Mouse (Mus musculus): ENCODE measurements around the gene Pgf. TPM values are rescaled to one million over a fixed set of nuclear protein-coding genes. Genes with fewer than 3 reads are reported as not detected.

Pgf gene
- polyA plus RNA-seq, 1 experiment from 2014 or later: 8.9 TPM

DNA sequence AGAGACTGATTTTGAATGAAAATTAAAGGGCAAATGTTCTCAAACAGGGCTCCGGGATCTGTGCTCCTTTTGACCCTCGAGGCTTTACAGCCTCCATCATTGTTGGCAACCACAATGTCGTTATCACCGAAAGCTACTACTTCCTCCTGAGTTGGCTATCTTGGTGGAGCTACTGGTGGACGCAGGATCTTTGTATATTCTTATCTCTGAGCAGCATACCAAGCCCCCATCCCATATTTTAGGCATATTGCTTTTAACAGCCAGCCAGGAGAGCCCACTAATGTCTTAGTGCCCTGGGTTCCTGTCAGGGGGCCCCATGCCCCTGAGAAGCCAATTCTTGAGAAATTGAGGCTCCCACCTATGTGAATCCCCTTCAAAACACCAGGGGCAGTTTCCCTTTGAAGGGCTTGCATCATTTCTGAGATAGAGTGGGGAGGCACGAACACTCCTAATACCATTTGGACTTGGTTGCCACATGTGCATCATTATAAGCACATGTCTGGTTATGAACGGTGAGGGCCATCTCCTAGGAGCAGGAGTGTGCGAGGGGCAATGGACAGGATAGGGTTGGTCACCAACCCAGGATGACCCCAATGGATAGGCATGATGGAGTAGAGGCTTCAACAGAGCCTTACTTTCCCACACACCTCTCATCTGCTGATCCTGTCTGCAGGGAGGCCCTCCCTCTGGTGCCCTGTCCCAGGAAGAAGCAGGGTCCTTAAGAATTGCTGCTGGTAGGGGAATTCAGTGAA lies 43.4 kb downstream of the Pgf start:
- ATAC-seq (ENCODE audit: low FRiP score, low read depth): no peak
- Histone ChIP-seq H3K4me2 (no peak overlapping the region), H3K4me1 (replicated peaks) (no peaks in the 10 kb centered on the region), H3K9ac (no peak overlapping the region), H3K9me3 (no peaks in the 10 kb centered on the region), H3K27ac (replicated peaks) (no peak overlapping the region), H3K27me3 (no peaks in the 10 kb centered on the region), H3K4me3 (no peak overlapping the region), H3K36me3 (peaks cover 59% of the 10 kb centered on the region)
- WGBS: 90% methylated on average over 8 of the region's 8 CpGs

DNA sequence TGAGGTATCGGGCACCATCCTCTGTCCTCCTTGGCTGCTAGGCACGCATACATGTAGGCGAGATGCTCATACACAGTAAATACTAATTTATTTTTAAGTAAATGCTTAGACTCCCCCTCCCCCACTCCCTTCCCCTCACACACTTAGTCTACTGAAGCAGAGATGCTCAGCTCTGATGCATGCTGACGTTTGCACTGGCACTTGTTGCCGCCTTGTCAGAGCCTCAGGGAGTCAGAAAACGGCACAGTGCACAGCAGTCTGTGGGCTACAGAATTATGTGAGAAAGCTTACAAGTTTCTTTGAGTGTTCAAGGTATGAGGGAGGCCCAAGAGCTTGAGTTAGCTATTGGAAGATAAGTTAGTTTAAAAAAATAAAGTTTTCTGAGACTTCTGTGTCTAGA lies 46.2 kb downstream of the Pgf start:
- no peak overlapping the region for H3K9ac ChIP-seq
- no peaks in the 10 kb centered on the region for H3K4me1 ChIP-seq (replicated peaks)
- H3K9me3 ChIP-seq: no peaks in the 10 kb centered on the region
- no peaks in the 10 kb centered on the region for H3K27me3 ChIP-seq
- no peak overlapping the region for H3K27ac ChIP-seq (replicated peaks)
- H3K36me3 ChIP-seq: peaks cover 69% of the 10 kb centered on the region
- WGBS: 95% methylated on average over 6 of the region's 6 CpGs
- no peak overlapping the region for H3K4me2 ChIP-seq
- H3K4me3 ChIP-seq: no peak overlapping the region
- ATAC-seq (ENCODE audit: low FRiP score, low read depth): no peak

DNA sequence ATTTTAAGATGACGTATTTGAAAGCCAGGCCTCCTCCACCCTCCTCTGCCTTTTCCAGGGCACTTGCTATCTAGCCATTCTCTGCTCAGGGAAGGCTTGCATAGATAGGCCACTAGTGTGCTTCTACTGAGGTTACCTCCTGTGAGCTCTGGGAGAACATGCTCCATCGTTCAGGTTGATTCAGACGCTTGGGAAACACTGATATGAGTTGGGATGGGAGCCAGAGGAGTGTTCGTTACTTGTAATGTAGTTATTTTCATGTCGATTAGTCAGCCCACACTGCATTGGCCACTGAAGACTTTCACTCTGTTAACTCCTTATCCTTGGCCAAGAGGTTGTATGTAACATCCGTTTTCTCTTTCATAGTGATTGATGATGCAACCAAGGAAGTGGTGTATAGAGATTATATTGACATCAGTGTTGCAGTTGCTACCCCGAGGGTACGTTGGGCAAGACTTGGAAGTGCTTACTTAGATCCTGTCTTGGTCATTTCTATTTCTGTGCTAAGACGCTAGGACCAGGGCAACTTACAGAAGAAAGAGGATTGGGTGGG lies 48.1 kb downstream of the Pgf start:
- peaks cover 73% of the 10 kb centered on the region for H3K36me3 ChIP-seq
- 95% methylated on average over 9 of the region's 9 CpGs for WGBS
- no peak overlapping the region for H3K9ac ChIP-seq
- no peak overlapping the region for H3K4me2 ChIP-seq
- no peak overlapping the region for H3K27ac ChIP-seq (replicated peaks)
- no peaks in the 10 kb centered on the region for H3K9me3 ChIP-seq
- no peak for ATAC-seq (ENCODE audit: low FRiP score, low read depth)
- H3K4me1 ChIP-seq (replicated peaks): no peaks in the 10 kb centered on the region
- no peaks in the 10 kb centered on the region for H3K27me3 ChIP-seq
- no peak overlapping the region for H3K4me3 ChIP-seq

DNA sequence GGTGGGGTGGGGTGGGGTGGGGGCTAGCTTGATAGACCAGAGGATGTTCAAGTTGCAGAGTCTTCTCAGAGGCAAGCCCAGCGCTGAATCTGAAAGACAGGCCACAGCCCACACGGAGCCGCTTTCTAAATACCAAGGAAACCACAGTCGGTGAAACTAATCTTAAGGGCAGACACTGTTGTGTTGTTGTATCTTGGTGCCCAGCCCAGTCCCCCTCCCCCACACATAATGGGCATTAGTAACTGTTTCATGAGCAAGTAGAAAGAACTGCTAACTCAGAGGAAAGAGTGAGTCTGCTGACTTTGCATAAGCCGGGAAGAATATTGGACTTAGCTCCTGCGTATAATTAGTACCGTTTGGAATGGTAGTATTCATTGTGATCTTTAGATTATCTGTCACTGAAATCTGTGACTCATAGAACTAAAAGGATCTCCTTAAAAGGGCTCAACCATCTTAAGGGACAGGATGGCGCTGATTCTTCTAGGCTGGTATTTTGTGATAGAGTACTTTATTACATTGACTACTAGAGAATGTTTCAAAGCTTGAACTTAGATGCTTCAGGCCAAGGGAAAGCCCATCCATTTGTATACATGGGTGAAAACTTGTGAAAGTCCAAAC lies 50.5 kb downstream of the Pgf start:
- 80% methylated on average over 8 of the region's 8 CpGs for WGBS
- no peaks in the 10 kb centered on the region for H3K9me3 ChIP-seq
- ATAC-seq (ENCODE audit: low FRiP score, low read depth): no peak
- H3K9ac ChIP-seq: no peak overlapping the region
- H3K27me3 ChIP-seq: no peaks in the 10 kb centered on the region
- no peaks in the 10 kb centered on the region for H3K4me1 ChIP-seq (replicated peaks)
- H3K27ac ChIP-seq (replicated peaks): no peak overlapping the region
- H3K4me3 ChIP-seq: no peak overlapping the region
- H3K4me2 ChIP-seq: no peak overlapping the region
- H3K36me3 ChIP-seq: peaks cover 74% of the 10 kb centered on the region

DNA sequence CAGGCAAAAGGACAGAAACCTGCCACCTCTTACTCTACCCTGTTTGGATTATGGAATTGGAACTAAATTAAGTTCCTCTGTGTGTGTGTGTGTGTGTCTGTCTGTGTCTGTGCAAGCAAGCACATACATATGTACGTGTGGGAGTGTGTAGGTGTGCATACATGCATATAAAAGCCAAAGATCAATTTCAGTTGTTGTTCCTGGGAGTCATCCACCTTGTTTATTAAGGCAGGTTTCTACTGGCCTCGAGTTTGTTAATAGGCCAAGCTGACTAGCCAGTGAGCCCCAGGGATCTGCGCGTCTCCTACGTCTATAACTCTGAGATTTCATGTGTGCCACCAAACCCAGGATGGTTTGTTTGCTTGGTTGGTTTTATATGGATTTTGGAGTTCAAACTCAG lies 52.8 kb downstream of the Pgf start:
- H3K27ac ChIP-seq (replicated peaks): no peak overlapping the region
- H3K27me3 ChIP-seq: no peaks in the 10 kb centered on the region
- no peaks in the 10 kb centered on the region for H3K4me1 ChIP-seq (replicated peaks)
- ATAC-seq (ENCODE audit: low FRiP score, low read depth): no peak
- H3K36me3 ChIP-seq: peaks cover 67% of the 10 kb centered on the region
- no peak overlapping the region for H3K9ac ChIP-seq
- no peaks in the 10 kb centered on the region for H3K9me3 ChIP-seq
- no peak overlapping the region for H3K4me2 ChIP-seq
- 94% methylated on average over 5 of the region's 5 CpGs for WGBS
- no peak overlapping the region for H3K4me3 ChIP-seq

DNA sequence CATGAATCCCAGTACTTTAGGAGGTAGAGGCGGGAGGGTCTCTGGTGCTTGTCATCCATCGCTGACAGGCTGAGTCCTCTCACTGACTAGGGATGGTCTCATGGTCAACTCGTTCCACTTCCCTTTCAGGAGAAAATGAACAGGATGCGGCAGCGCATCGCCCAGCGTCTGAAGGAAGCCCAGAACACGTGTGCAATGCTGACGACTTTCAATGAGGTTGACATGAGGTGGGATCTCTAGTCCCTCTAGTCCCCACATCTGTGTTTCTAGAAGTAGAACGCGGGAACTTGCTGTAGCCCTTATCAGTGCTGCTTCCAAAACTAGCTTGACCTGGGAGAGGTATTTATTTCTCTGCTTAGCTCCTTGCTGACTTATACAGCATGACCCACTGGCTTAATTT lies 53.9 kb downstream of the Pgf start:
- H3K4me3 ChIP-seq: no peak overlapping the region
- H3K36me3 ChIP-seq: peaks cover 70% of the 10 kb centered on the region
- no peaks in the 10 kb centered on the region for H3K27me3 ChIP-seq
- no peaks in the 10 kb centered on the region for H3K4me1 ChIP-seq (replicated peaks)
- H3K4me2 ChIP-seq: no peak overlapping the region
- H3K9ac ChIP-seq: no peak overlapping the region
- H3K9me3 ChIP-seq: no peaks in the 10 kb centered on the region
- WGBS: 94% methylated on average over 11 of the region's 11 CpGs
- no peak overlapping the region for H3K27ac ChIP-seq (replicated peaks)
- no peak for ATAC-seq (ENCODE audit: low FRiP score, low read depth)

DNA sequence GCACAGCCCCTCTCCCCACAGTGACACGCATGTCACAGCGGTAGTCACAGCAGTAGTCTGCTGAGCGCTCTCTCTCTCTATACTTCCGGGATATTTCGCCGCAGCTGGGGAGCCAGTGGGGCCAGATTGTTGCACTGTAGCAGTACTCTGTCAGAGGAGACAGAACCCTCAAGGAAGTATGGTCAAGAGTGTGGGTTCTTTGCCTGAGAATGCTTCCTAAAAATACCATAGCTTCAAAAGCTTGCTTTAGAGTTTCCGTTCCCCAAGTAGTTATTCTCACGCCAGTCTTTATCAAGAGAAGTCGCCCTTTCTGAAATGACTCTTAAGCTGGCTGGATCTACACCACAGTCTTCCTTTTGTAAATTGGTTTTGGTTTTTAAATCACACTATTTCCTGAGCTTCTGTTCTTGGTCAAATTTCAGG lies 54.5 kb downstream of the Pgf start:
- peaks cover 68% of the 10 kb centered on the region for H3K36me3 ChIP-seq
- no peak overlapping the region for H3K9ac ChIP-seq

DNA sequence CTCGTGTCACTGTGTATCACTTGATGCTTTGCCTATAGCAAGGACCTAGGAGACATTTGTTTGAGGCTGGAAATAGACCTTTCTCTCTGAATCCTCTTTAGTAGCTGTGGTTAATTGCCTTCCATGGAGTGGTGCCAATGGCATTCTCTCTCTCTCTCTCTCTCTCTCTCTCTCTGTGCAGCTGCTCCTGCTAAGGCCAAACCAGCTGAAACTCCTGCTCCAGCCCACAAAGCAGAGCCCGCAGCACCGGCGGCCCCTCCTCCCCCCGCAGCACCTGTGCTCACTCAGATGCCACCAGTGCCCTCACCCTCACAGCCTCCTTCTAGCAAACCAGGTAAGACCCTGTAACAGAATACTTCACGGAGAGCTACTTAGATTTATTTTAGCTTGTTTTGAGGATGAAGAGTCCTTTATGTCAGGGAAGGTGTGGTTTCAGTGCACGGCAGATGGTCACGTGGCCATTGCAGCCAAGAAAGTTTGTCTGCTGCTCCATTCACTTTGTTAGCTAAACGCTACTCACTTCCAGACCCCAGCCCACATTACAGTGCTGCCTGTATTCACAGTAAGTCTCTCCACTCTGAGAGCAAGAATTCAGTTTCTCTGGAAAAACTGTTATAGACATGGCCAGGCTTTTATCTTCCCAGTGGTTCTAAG lies 55.7 kb downstream of the Pgf start:
- H3K27ac ChIP-seq (replicated peaks): no peak overlapping the region
- H3K27me3 ChIP-seq: no peaks in the 10 kb centered on the region
- no peaks in the 10 kb centered on the region for H3K4me1 ChIP-seq (replicated peaks)
- H3K4me3 ChIP-seq: no peak overlapping the region
- H3K4me2 ChIP-seq: no peak overlapping the region
- 81% methylated on average over 9 of the region's 9 CpGs for WGBS
- no peak overlapping the region for H3K9ac ChIP-seq
- ATAC-seq (ENCODE audit: low FRiP score, low read depth): no peak
- peaks cover 67% of the 10 kb centered on the region for H3K36me3 ChIP-seq
- H3K9me3 ChIP-seq: no peaks in the 10 kb centered on the region

More for the DNA sequence above, 54.5 kb downstream of the Pgf start:
- ATAC-seq (ENCODE audit: low FRiP score, low read depth): no peak
- Histone ChIP-seq H3K9me3 (no peaks in the 10 kb centered on the region), H3K4me3 (no peak overlapping the region), H3K27me3 (no peaks in the 10 kb centered on the region), H3K4me1 (replicated peaks) (no peaks in the 10 kb centered on the region), H3K27ac (replicated peaks) (no peak overlapping the region), H3K4me2 (no peak overlapping the region)
- 96% methylated on average over 9 of the region's 9 CpGs for WGBS

Other genes starting within 250 kb of the Pgf start
- 80.9 and 85.9 TPM in 2 replicates for gene Fcf1, start 206.9 kb downstream of the Pgf start, polyA plus RNA-seq (2015; fragmentation: Nextera tagmentation; extraction: Ambion mirVana)
- gene Arel1, start 206.9 kb downstream of the Pgf start, polyA plus RNA-seq (2015; fragmentation: Nextera tagmentation; extraction: Ambion mirVana): 30.8 and 31.1 TPM in 2 replicates
- gene Ylpm1, start 181.5 kb downstream of the Pgf start, polyA plus RNA-seq (2015; fragmentation: Nextera tagmentation; extraction: Ambion mirVana): 29.2 and 32.2 TPM in 2 replicates
- 1.6 and 2.1 TPM in 2 replicates for gene Prox2, start 67.0 kb downstream of the Pgf start, polyA plus RNA-seq (2015; fragmentation: Nextera tagmentation; extraction: Ambion mirVana)
- 113 and 115 TPM in 2 replicates for gene Dlst, start 67.0 kb downstream of the Pgf start, polyA plus RNA-seq (2015; fragmentation: Nextera tagmentation; extraction: Ambion mirVana)
- 32.9 and 35.7 TPM in 2 replicates for gene Rps6kl1, start 26.5 kb downstream of the Pgf start, polyA plus RNA-seq (2015; fragmentation: Nextera tagmentation; extraction: Ambion mirVana)
- 75.1 and 79.6 TPM in 2 replicates for gene Eif2b2, start 41.7 kb upstream of the Pgf start, polyA plus RNA-seq (2015; fragmentation: Nextera tagmentation; extraction: Ambion mirVana)
- gene Mlh3, start 92.8 kb upstream of the Pgf start, polyA plus RNA-seq (2015; fragmentation: Nextera tagmentation; extraction: Ambion mirVana): 7.9 and 8.4 TPM in 2 replicates
- 51.3 and 56.1 TPM in 2 replicates for gene Acyp1, start 110.6 kb upstream of the Pgf start, polyA plus RNA-seq (2015; fragmentation: Nextera tagmentation; extraction: Ambion mirVana)
- gene Zc2hc1c, start 110.8 kb upstream of the Pgf start, polyA plus RNA-seq (2015; fragmentation: Nextera tagmentation; extraction: Ambion mirVana): 1.7 and 2.2 TPM in 2 replicates
- 12.4 TPM in 2 replicates for gene Nek9, start 161.6 kb upstream of the Pgf start, polyA plus RNA-seq (2015; fragmentation: Nextera tagmentation; extraction: Ambion mirVana)
- gene Tmed10, start 197.1 kb upstream of the Pgf start, polyA plus RNA-seq (2015; fragmentation: Nextera tagmentation; extraction: Ambion mirVana): 186 and 195 TPM in 2 replicates

Measured in hindbrain, embryonic 15.5 days (tissue).